Mouse (Mus musculus) heart, embryonic 13.5 days (tissue): Measurements from ENCODE around the gene Esrp2. TPM values are rescaled to one million over a fixed set of nuclear protein-coding genes. Genes with fewer than 3 reads are reported as not detected.

Experiments used
- ATAC-seq: fragments of 200-750 bp; cut with Nextera tagmentation; 2 replicates; pipeline ENCODE4 v1.8.0; 2017; ENCODE audit warnings: moderate TSS enrichment; ENCODE audit not compliant: insufficient number of reproducible peaks, low FRiP score, low TSS enrichment; ENCODE audit errors: extremely low read depth
- H3K27ac ChIP-seq: fragments of 300-500 bp; sonication (generic); replicated peaks from 2 replicates; pipeline ENCODE4 v1.5.1; 2015; ENCODE audit warnings: moderate library complexity, mild to moderate bottlenecking, inconsistent platforms
- H3K27me3 ChIP-seq: fragments of 300-500 bp; sonication (generic); replicated peaks from 2 replicates; pipeline ENCODE4 v1.6.1; 2015; ENCODE audit warnings: mild to moderate bottlenecking, inconsistent platforms
- H3K36me3 ChIP-seq: fragments of 300-500 bp; sonication (generic); 2 replicates; pipeline ENCODE4 v1.6.1; 2015; ENCODE audit warnings: mild to moderate bottlenecking, inconsistent platforms
- H3K4me1 ChIP-seq: fragments of 300-500 bp; sonication (generic); 2 replicates; pipeline ENCODE4 v1.6.1; 2015; ENCODE audit warnings: inconsistent platforms
- H3K4me2 ChIP-seq: fragments of 300-500 bp; sonication (generic); 2 replicates; pipeline ENCODE4 v1.6.1; 2015; ENCODE audit warnings: inconsistent platforms, mild to moderate bottlenecking, moderate library complexity
- H3K4me3 ChIP-seq: fragments of 300-500 bp; sonication (generic); 2 replicates; pipeline ENCODE4 v1.5.1; 2015; ENCODE audit warnings: moderate library complexity, mild to moderate bottlenecking, inconsistent platforms
- H3K9ac ChIP-seq: fragments of 300-500 bp; sonication (generic); 2 replicates; pipeline ENCODE4 v1.6.1; 2015; ENCODE audit warnings: inconsistent platforms, mild to moderate bottlenecking, moderate library complexity
- H3K9me3 ChIP-seq: fragments of 300-500 bp; sonication (generic); 2 replicates; pipeline ENCODE4 v1.6.1; 2016; ENCODE audit warnings: inconsistent platforms
- WGBS: fragments of 180-500 bp; shearing (Covaris S2); methylation state at CpG from one replicate; pipeline ENCODE4 v1.1.7; 2015; ENCODE audit warnings: mixed read lengths; 5-methylcytosine and 5-hydroxymethylcytosine counted together
- polyA plus RNA-seq: library from polyadenylated mRNA; unstranded; fragments of >200 nt; fragmentation: Nextera tagmentation; extraction: Ambion mirVana; gene quantifications from 2 replicates; pipeline ENCODE4 v1.2.1, GENCODE M21; 2015

Esrp2 gene
- polyA plus RNA-seq = 1.7 and 2.4 TPM in 2 replicates

GRCm38 (mm10) chr8:106136156-106137130 is at the start of gene Esrp2:
TSS of gene Esrp2 (minus strand) at chr8:106136974.
- Histone ChIP-seq H3K4me1 (peaks cover 38% of the 10 kb centered on the region), H3K36me3 (peaks cover 15% of the 10 kb centered on the region), H3K4me2 (peak within 1 kb of the TSS; percentile 97), H3K9ac (peak within 1 kb of the TSS; percentile 79), H3K4me3 (peak within 1 kb of the TSS; percentile 63), H3K27me3 (peaks cover 53% of the 10 kb centered on the region), H3K27ac (peak within 1 kb of the TSS; percentile 65), H3K9me3 (no peaks in the 10 kb centered on the region)
- ATAC-seq = no peak
- WGBS = under 1% methylated on average over 78 of the region's 86 CpGs

GRCm38 (mm10) chr8:106186394-106186793 is 49.6 kb upstream of the Esrp2 start:
- Histone ChIP-seq H3K9ac (no peak overlapping the region), H3K4me1 (peaks cover 4% of the 10 kb centered on the region), H3K4me3 (no peak overlapping the region), H3K9me3 (no peaks in the 10 kb centered on the region), H3K36me3 (peaks cover 68% of the 10 kb centered on the region), H3K4me2 (no peak overlapping the region), H3K27ac (no peak overlapping the region), H3K27me3 (no peaks in the 10 kb centered on the region)
- 89% methylated on average over 3 of the region's 3 CpGs for WGBS
- ATAC-seq = no peak

GRCm38 (mm10) chr8:106185628-106186270 is 49.0 kb upstream of the Esrp2 start:
- Histone ChIP-seq H3K4me3 (no peak overlapping the region), H3K9me3 (no peaks in the 10 kb centered on the region), H3K36me3 (peaks cover 62% of the 10 kb centered on the region), H3K4me1 (no peaks in the 10 kb centered on the region), H3K9ac (no peak overlapping the region), H3K4me2 (no peak overlapping the region), H3K27me3 (no peaks in the 10 kb centered on the region), H3K27ac (no peak overlapping the region)
- WGBS = 82% methylated on average over 8 of the region's 8 CpGs
- ATAC-seq = no peak

- Histone ChIP-seq H3K27me3 (no peaks in the 10 kb centered on the region), H3K4me2 (no peak overlapping the region), H3K4me3 (no peak overlapping the region), H3K4me1 (peaks cover 14% of the 10 kb centered on the region), H3K36me3 (peaks cover 18% of the 10 kb centered on the region), H3K9me3 (no peaks in the 10 kb centered on the region), H3K9ac (no peak overlapping the region), H3K27ac (no peak overlapping the region)
- no peak for ATAC-seq
- WGBS = 63% methylated on average over 2 of the region's 2 CpGs
These were observed 41.7 kb upstream of the Esrp2 start for GRCm38 (mm10) chr8:106178428-106178827.

GRCm38 (mm10) chr8:106177594-106177993 is 40.8 kb upstream of the Esrp2 start:
- no peak overlapping the region for H3K4me3 ChIP-seq
- no peak for ATAC-seq
- no peaks in the 10 kb centered on the region for H3K27me3 ChIP-seq
- 62% methylated on average over 1 of the region's 1 CpGs for WGBS
- H3K9ac ChIP-seq = 0 out of 2 replicates have a peak overlapping the region, but pooled peaks have one; percentile 10
- H3K36me3 ChIP-seq = peaks cover 17% of the 10 kb centered on the region
- no peaks in the 10 kb centered on the region for H3K9me3 ChIP-seq
- no peak overlapping the region for H3K4me2 ChIP-seq
- peaks cover 14% of the 10 kb centered on the region for H3K4me1 ChIP-seq
- H3K27ac ChIP-seq = no peak overlapping the region

GRCm38 (mm10) chr8:106176891-106177290 is 40.1 kb upstream of the Esrp2 start:
- Histone ChIP-seq H3K9ac (no peak overlapping the region), H3K4me2 (no peak overlapping the region), H3K27ac (no peak overlapping the region), H3K4me3 (no peak overlapping the region), H3K4me1 (peaks cover 14% of the 10 kb centered on the region), H3K36me3 (peaks cover 11% of the 10 kb centered on the region), H3K9me3 (no peaks in the 10 kb centered on the region), H3K27me3 (no peaks in the 10 kb centered on the region)
- 25% methylated on average over 1 of the region's 1 CpGs for WGBS
- ATAC-seq = no peak

GRCm38 (mm10) chr8:106173566-106173965 is 36.8 kb upstream of the Esrp2 start:
- Histone ChIP-seq H3K27ac (no peak overlapping the region), H3K4me1 (peaks cover 23% of the 10 kb centered on the region), H3K36me3 (no peaks in the 10 kb centered on the region), H3K4me2 (no peak overlapping the region), H3K9ac (no peak overlapping the region), H3K9me3 (no peaks in the 10 kb centered on the region), H3K27me3 (no peaks in the 10 kb centered on the region), H3K4me3 (no peak overlapping the region)
- 76% methylated on average over 3 of the region's 3 CpGs for WGBS
- ATAC-seq = no peak

GRCm38 (mm10) chr8:106169934-106170480 is 33.2 kb upstream of the Esrp2 start:
- ATAC-seq = no peak
- Histone ChIP-seq H3K4me1 (peaks cover 26% of the 10 kb centered on the region), H3K9ac (peak overlapping the region; percentile 91), H3K27ac (peak overlapping the region; percentile 90; the same call in 1 of the 2 replicates), H3K27me3 (no peaks in the 10 kb centered on the region), H3K4me3 (peak overlapping the region; percentile 83), H3K4me2 (peak overlapping the region; percentile 95), H3K9me3 (no peaks in the 10 kb centered on the region), H3K36me3 (no peaks in the 10 kb centered on the region)
- WGBS = 34% methylated on average over 6 of the region's 6 CpGs

- Histone ChIP-seq H3K4me2 (peak overlapping the region; percentile 95), H3K27ac (peak overlapping the region; percentile 90), H3K4me1 (peaks cover 26% of the 10 kb centered on the region), H3K9ac (peak overlapping the region; percentile 91), H3K4me3 (peak overlapping the region; percentile 83), H3K36me3 (peaks cover 4% of the 10 kb centered on the region), H3K9me3 (no peaks in the 10 kb centered on the region), H3K27me3 (no peaks in the 10 kb centered on the region)
- ATAC-seq = no peak
- WGBS = 1% methylated on average over 53 of the region's 54 CpGs
These were observed 32.5 kb upstream of the Esrp2 start for GRCm38 (mm10) chr8:106169017-106169933.

- Histone ChIP-seq H3K27ac (peak within 1 kb of the TSS; percentile 90), H3K9ac (peak within 1 kb of the TSS; percentile 91), H3K27me3 (no peaks in the 10 kb centered on the region), H3K4me3 (peak within 1 kb of the TSS; percentile 83), H3K9me3 (no peaks in the 10 kb centered on the region), H3K36me3 (peaks cover 12% of the 10 kb centered on the region), H3K4me2 (peak within 1 kb of the TSS; percentile 95), H3K4me1 (peaks cover 26% of the 10 kb centered on the region)
- 1% methylated on average over 57 of the region's 59 CpGs for WGBS
- ATAC-seq = peak; percentile 84
These were observed 31.7 kb upstream of the Esrp2 start, which contains the start of gene Slc7a6 for GRCm38 (mm10) chr8:106168356-106169016. TSS of gene Slc7a6 (plus strand) at chr8:106168857.
